Mouse (Mus musculus): ENCODE results near the gene Prpf6.

Gene Prpf6

DNA sequence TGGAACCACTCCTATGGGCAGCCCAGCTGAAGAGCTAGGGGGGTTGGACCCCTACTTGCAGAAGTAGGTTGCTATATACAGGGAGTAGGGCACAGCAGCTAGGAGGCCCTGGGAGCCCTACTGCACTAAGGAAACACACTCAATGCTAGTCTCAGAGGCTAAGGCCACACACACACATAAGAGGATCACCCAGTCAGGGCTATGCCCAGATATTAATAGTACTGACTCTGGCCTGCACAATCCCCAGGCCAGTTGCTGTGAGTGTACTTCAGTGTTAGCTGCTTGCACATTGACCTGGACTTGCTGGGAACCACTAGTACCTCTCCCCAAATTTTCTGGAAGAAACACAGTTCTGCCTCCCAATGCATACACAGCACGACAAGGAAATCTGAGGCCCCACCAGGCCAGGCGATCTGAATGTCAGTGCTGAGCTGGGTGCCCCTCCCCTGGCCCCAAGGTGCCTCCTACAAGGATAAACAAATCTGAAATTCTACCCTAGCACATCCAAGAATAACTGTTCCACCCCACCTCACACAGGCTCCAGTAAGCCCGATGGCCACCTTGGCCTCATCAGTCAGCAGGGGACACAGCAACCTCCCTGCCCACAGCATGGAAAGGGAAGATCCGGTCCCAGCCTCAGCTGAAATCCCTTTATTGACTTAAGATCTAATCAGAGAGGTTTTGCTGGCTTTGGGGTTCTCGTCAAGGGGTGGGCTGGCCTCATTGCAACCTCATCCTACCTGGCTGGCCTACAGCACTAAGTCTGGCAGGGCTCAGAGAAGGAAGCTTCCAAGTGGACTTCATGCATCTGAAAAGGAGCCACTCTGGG lies 12.7 kb upstream of the Prpf6 start:
- in situ Hi-C loops (cut with MboI) = loop anchor here (10.0 kb wide), 1 partner anchor 184 kb away; no protein-coding TSS in a partner anchor

DNA sequence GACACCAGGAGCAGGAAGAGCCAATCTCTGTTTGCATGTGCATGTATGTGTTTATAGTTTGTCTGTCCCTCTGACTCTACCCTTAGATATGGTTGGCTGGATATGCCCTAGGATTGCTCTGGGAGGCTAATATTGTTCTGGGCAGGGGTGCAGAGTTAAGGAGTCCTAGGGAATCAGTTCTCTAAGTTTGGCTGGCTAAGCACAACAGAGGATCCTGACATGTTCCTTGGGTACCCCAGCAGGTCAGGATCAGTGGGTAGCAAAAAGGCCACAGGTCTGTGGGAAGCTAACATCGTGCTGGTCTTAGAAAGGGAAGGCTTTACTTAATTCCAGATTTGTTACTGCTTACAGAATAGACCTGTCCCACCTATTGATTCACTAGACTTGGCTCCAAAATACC lies 12.0 kb upstream of the Prpf6 start:
- in situ Hi-C loops (cut with MboI) = loop anchor here (10.0 kb wide), 1 partner anchor 185 kb away; no protein-coding TSS in a partner anchor

DNA sequence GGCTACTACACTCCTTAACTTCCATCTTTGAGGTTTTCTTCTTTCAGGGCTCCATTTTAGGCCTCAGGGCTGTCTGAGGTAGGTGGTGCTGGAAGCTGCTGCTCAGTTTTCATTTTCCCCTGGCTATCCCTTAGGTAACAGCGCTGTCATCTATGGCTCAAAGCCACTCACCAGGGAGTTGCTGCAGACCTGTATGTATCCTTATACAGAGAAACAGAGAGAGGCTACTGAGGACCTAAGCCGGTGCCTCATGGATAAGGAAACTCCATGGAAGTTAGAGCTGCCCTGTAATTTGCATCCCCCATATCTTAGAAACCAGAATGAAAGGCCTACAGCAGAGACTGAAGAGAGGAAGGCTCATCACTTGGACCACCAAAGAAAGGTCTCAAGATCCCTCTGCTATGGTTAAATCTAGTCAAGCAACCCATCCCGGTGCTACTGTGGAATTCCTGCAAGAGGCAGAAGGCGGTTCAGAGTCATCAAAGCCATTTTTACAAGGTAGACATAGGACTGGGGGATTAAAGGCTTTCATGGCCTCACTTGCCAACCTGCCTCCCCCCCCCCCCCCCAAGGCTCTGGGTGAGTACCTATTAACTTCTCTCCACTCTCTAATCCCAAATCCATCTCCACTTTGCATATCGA lies 11.4 kb upstream of the Prpf6 start:
- in situ Hi-C loops (cut with MboI) = no loop called here

GRCm38 (mm10) chr2:181581016-181581401 lies 10.7 kb upstream of the Prpf6 start:
- in situ Hi-C loops (cut with MboI) = no loop called here

- in situ Hi-C loops (cut with MboI) = no loop called here
Measured at GRCm38 (mm10) chr2:181581402-181582120, 10.1 kb upstream of the Prpf6 start.

DNA sequence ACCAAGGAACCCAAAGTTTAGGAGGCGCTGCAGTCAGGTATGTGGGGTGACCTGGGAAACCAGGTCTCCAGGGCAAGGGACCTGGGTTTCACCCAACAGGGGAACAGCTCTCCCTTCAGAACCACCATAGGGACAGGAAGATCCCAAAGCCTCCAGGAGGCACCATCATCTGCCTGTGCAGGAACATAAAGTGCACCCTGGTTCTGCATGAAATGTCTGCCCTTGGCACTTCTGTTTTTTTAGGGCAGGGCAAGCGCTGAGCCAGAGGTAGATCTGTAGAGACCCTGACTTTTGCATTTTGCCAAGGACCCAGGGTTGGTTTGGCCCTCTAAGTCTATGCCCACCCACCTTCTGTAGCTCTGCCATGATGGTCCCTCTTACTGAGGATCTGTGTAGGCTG lies 9.3 kb upstream of the Prpf6 start:
- in situ Hi-C loops (cut with MboI) = no loop called here

- in situ Hi-C loops (cut with MboI) = no loop called here
Measured at GRCm38 (mm10) chr2:181582939-181583338, 8.7 kb upstream of the Prpf6 start.

DNA sequence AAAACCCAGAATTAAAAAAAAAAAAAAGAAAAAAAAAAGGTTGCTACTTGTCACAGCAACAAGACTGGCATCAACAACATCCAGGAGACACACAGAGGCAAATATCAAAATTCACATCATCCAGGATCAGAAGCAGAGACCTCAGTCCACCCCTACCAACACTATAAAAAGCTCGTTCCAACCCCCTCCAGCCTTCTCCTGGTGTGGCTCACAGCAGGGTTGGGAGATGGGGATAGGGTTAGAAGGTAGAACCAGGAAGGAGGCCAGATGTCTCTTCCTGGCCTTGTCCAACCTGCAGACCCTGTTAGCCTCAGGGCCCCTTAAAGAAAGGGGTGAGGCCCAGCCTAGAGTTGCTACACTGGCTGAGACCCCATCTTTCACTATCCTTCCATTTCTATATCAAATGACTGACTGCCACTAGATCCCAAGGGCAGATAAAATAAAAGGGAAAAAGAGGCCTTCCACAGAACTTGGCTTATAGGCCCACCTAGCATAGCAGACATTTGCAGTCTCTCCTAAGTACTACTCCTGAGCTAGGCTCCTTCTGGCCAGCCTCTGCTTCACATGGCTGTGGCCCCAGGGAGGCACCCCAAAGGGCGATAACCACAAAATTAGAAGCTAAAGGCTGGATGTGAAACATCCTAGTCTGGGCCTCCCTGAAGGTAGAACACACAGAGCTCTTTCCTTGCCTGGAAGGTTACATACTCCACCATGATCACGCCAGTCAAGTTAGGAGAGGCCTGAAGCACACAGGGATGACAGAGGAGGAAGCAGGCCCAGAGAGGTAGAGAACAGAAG lies 8.0 kb upstream of the Prpf6 start:
- in situ Hi-C loops (cut with MboI) = no loop called here

DNA sequence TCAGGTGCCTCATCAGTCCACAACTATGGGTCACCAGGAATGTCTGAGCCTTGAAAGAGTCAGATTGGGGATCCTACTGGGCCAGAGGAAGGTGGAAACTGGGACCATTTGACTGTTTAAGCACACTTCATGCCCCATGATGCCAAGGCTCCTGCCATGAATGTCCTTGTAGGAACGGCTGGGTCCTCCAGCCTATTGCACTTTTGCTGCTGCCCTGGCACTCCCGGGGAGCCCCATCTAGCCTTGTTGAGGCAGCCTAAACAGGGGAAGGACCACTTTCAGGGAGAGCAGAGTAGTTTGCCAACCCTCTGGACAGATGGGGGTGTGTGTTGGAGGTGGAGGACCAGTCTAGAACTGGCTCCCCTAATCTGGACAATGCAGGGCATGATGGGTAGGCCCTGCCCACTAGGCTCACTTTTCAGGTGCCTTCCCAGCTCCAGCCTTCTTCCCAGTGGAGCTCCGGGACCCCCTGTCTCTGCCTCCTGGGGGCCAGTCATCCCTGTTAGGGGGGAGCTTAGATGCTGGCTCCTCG lies 7.2 kb upstream of the Prpf6 start, which contains the start of gene Uckl1:
Uckl1 (minus strand) TSS at position 482 of the 532 bp plus-strand sequence.
- in situ Hi-C loops (cut with MboI) = no loop called here

DNA sequence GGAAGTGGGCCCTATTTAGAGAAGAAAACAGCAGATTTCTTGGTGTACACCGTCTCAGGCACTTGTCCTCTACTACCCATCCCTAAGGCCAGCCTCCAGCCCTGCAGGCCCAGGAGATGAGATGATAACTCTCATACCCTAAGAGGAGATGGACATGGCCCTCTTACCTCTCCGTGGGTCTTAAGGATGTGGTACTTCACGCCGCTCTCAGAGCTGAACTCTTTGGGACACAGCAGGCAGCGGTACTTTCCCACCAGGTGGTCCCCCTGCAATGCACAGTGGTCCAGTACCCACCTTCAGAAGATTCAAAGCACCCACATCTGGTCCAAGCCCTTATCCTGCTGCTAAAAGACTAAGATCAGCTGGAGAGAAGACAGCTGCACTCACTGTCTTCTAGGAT lies 6.2 kb upstream of the Prpf6 start:
- in situ Hi-C loops (cut with MboI) = no loop called here

DNA sequence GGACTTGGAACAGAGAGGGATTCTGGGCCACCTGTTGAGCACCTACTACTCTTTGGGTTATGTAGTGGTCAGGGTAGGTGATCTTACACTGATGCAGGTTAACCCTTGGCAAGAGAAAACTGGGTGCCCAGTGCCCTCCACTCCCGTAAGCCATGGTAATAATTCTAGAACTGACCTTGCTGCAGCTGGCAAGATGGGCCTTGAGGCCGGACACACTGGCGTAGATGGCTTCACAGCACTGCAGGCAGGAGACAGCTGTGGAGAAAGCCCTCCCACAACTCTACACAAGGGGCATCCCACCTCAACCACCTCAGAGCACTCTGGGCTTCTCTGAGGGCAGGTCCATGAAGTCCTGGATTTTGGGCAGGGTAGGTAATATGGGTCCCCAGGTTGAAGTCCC lies 5.5 kb upstream of the Prpf6 start:
- in situ Hi-C loops (cut with MboI) = no loop called here

DNA sequence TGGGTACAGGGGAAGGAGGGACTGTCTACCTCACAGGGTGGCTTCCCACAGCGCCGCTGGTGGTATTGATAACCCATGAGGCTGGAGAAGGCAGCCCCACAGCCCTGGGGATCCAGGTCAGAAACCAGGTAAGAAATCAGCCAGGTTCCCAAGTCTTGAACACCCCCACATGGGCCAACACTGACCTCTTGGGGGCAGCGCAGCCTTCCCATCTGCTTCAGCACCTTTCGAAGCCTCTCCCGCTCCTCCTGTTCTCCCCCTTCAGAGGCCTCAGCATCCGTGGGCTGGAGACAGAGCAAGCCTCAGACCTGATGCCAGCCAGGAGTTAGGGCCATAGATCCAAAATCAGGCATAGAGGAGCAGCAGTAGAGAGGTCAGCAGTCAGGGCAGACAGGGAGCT lies 3.9 kb upstream of the Prpf6 start:
- in situ Hi-C loops (cut with MboI) = no loop called here

DNA sequence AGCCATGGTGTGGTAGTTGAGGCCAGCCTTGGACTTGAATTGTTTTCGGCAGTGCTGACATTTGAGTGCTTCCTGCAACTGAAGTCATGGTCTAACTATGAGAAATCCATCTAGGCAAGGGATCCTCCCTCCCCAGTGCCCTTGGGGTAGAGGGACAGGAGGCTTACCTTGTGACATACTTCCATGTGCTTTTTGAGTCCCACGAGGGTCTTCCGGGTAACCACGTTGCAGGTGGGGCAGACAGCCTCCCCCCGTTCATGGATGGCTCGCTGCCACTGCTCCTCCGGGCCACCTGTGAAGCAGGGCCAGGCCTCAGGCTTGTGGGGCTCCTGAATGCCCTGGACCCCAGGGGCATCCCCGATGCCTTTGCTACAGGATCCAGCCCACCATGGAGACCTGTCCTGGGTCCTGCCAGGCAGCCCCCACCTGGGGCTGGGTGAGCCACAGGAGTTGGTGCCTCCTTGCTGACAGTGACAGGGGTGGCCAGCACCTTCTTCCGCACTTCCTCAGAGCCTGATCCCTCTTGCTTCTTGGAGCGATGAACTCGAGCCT lies 3.4 kb upstream of the Prpf6 start:
- in situ Hi-C loops (cut with MboI) = no loop called here

GRCm38 (mm10) chr2:181589011-181589731 lies 2.5 kb upstream of the Prpf6 start:
- in situ Hi-C loops (cut with MboI) = no loop called here

DNA sequence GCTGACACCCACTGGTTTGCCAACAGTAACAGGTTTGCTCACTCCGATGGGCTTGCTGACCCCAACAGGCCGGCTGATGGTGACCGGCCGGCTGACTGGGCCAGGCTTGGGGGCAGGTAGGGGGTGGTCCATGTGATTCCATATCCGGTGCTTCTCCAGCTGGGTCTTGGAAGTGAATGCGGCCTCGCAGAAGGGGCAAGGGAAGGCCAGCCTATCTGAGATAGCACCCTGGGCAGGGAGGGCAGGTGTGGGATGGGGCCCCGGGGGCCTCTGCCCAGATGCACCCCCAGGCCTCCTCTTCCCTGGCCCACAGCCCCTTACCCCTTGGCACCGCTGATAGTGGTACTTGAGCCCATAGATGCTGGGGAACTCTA lies 1.9 kb upstream of the Prpf6 start:
- in situ Hi-C loops (cut with MboI) = no loop called here

DNA sequence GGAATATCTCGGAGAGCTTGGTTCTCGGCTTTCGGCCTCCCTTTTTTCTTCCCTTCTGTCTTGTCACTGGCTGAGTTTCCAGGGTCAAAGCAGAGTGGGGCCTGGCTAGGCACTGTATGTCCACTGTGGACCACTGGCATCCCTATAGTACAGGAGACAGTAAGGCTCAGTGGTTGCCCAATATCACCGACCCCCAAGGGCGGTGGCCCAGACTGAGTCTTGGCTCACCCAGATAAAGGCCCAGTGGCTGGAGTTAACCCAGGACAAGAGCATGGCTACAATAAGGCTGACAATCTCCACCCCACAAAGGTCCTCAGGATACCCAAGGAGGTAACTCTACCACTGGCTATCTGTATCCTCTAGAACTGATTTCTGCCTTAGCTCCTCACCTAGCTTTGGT lies 1.2 kb upstream of the Prpf6 start:
- in situ Hi-C loops (cut with MboI) = no loop called here

- in situ Hi-C loops (cut with MboI) = no loop called here
Measured at GRCm38 (mm10) chr2:181592231-181593041, 768 bp downstream of the Prpf6 start, which contains the start of gene Zfp512b. Gene Zfp512b, minus strand, starts transcription at chr2:181592803.

DNA sequence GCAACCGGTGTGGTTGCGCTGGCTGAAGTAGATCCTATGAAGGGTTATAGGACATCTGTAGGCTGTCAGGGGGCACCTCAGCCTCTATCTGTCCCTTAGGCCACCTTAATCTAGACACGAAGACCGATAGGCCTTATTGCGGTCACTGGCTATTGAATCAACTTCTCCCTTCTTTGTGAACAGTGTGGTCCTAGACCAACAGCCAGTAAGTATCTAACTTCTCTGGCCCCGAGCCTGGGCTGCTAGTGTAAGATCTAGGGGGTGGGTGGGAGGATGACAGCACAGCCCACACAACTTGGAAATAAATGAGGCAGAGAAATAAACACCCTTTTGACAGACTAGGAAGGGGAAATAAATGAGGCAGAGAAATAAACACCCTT lies 1.4 kb downstream of the Prpf6 start:
- in situ Hi-C loops (cut with MboI) = no loop called here

- in situ Hi-C loops (cut with MboI) = no loop called here
Measured at GRCm38 (mm10) chr2:181593937-181594336, 2.3 kb downstream of the Prpf6 start.
